Mouse (Mus musculus): ENCODE data around the gene Ms4a18.

DNA sequence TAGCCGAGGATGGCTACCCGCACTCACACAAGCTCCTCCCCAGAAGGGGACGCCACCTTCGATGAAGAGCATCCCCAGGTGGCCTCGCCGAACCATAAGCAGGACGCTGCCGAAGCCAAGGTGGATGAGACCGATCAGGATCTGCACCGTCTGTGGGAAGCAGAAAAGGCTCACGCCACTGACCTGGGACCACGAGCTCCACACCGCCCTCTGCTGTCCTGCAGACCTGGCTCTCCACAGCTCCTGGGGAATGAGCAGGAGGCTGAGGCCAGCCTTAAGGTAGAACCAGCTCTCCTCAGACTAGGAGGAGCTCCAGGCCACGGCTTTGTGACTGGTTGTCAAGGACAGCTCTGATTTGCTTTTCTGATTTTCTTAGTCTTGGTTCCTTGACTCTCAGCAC, 34.7 kb downstream of the Ms4a18 start:
- no peak for TF ChIP-seq POLR2A (IDR thresholded peaks at IDR 0.05; ENCODE audit: borderline replicate concordance, insufficient read depth, low read length)
- TF ChIP-seq CTCF (IDR thresholded peaks at IDR 0.05; ENCODE audit: borderline replicate concordance, insufficient read depth, low read depth, low read length): peak; percentile 71

Measured in cerebellum, adult 2 months (tissue).